Mouse (Mus musculus): Measurements from ENCODE around the gene Nup188.

Nup188 gene

GRCm38 (mm10) chr2:30285004-30285403 lies 1.2 kb upstream of the Nup188 start:
- no peak for DNase-seq (ENCODE audit: low spot score)

- no peak for DNase-seq (ENCODE audit: low spot score)
These were observed 598 bp upstream of the Nup188 start for GRCm38 (mm10) chr2:30285416-30286181.

- no peak for DNase-seq (ENCODE audit: low spot score)
These were observed 803 bp downstream of the Nup188 start for GRCm38 (mm10) chr2:30287027-30287373.

- no peak for DNase-seq (ENCODE audit: low spot score)
These were observed 13.3 kb downstream of the Nup188 start for GRCm38 (mm10) chr2:30299525-30299924.

GRCm38 (mm10) chr2:30299966-30300365 lies 13.8 kb downstream of the Nup188 start:
- no peak for DNase-seq (ENCODE audit: low spot score)

GRCm38 (mm10) chr2:30306087-30306486 lies 19.9 kb downstream of the Nup188 start:
- DNase-seq (ENCODE audit: low spot score) = no peak

GRCm38 (mm10) chr2:30309351-30309750 lies 23.2 kb downstream of the Nup188 start:
- DNase-seq (ENCODE audit: low spot score) = no peak

- no peak for DNase-seq (ENCODE audit: low spot score)
These were observed 25.3 kb downstream of the Nup188 start for GRCm38 (mm10) chr2:30311481-30311880.

- DNase-seq (ENCODE audit: low spot score) = no peak
These were observed 29.9 kb downstream of the Nup188 start for GRCm38 (mm10) chr2:30316136-30316535.

GRCm38 (mm10) chr2:30316955-30317354 lies 30.8 kb downstream of the Nup188 start:
- no peak for DNase-seq (ENCODE audit: low spot score)

GRCm38 (mm10) chr2:30319260-30319659 lies 33.1 kb downstream of the Nup188 start:
- DNase-seq (ENCODE audit: low spot score) = no peak

GRCm38 (mm10) chr2:30323111-30323510 lies 36.9 kb downstream of the Nup188 start:
- DNase-seq (ENCODE audit: low spot score) = no peak

- DNase-seq (ENCODE audit: low spot score) = no peak
These were observed 39.1 kb downstream of the Nup188 start for GRCm38 (mm10) chr2:30325296-30325695.

GRCm38 (mm10) chr2:30327276-30327675 lies 41.1 kb downstream of the Nup188 start:
- DNase-seq (ENCODE audit: low spot score) = no peak

- DNase-seq (ENCODE audit: low spot score) = no peak
These were observed 42.6 kb downstream of the Nup188 start for GRCm38 (mm10) chr2:30328791-30329190.

GRCm38 (mm10) chr2:30335324-30335723 lies 49.1 kb downstream of the Nup188 start:
- DNase-seq (ENCODE audit: low spot score) = no peak

GRCm38 (mm10) chr2:30336174-30336915 lies 50.1 kb downstream of the Nup188 start:
- DNase-seq (ENCODE audit: low spot score) = no peak

- DNase-seq (ENCODE audit: low spot score) = no peak
These were observed 51.0 kb downstream of the Nup188 start for GRCm38 (mm10) chr2:30337179-30337578.

- DNase-seq (ENCODE audit: low spot score) = no peak
These were observed 55.9 kb downstream of the Nup188 start for GRCm38 (mm10) chr2:30342061-30342460.

- no peak for DNase-seq (ENCODE audit: low spot score)
These were observed 56.3 kb downstream of the Nup188 start for GRCm38 (mm10) chr2:30342544-30342943.

- DNase-seq (ENCODE audit: low spot score) = no peak
These were observed 57.5 kb downstream of the Nup188 start for GRCm38 (mm10) chr2:30343601-30344137.

- DNase-seq (ENCODE audit: low spot score) = no peak
These were observed 59.9 kb downstream of the Nup188 start for GRCm38 (mm10) chr2:30345971-30346676.

GRCm38 (mm10) chr2:30349196-30349595 lies 63.0 kb downstream of the Nup188 start:
- DNase-seq (ENCODE audit: low spot score) = no peak

Measured in left cerebral cortex, adult 11 months (tissue).